Mouse (Mus musculus) C2C12 (cell line): Measurements from ENCODE around the gene Cir1.

Experiments used
- CTCF ChIP-seq: IDR thresholded peaks from one replicate; pipeline ENCODE4 v1.5.1; 2011; ENCODE audit not compliant: control insufficient read depth, insufficient read depth, insufficient read length
- MYOD1 ChIP-seq: IDR thresholded peaks from one replicate; pipeline ENCODE4 v1.6.1; 2011; ENCODE audit warnings: low read depth; ENCODE audit not compliant: control insufficient read depth, insufficient read length
- USF1 ChIP-seq: IDR thresholded peaks from one replicate; pipeline ENCODE4 v1.6.1; 2011; ENCODE audit warnings: low read depth, mild to moderate bottlenecking, control low read depth, moderate library complexity

DNA sequence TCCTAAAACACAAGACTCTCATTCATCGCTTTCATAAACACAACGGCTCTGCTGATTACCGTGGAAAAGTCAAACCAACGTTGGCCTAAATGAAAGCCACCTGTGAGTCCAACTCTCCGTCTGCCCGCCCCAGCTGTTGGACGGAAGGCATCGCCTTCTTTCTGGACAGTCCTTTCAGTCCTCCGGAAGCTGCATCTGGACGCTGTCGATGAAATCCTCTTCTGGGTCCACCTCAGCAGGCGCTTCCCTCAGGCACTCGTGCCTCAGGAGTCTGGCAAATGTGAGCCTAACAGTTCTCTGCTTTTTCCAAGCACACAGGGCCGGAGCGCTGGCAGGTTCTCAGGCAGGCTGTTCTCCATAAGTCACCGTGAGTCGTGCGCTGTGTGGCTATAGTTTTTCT, 44.5 kb upstream of the Cir1 start:
- TF ChIP-seq CTCF (no peak), USF1 (no peak), MYOD1 (no peak)
